Mouse (Mus musculus) cerebellum, adult 8-10 months (tissue): ENCODE results near the gene Ncoa7.
A peak's percentile ranks its signal among the peaks of the same experiment; 100 is the strongest.

ENCODE experiments used
- DNase-seq: peaks from one replicate; pipeline ENCODE4 v3.0.0; 2022

Gene Ncoa7

GRCm38 (mm10) chr10:30802681-30803586, at the start of gene Ncoa7:
TSS of gene Ncoa7 (minus strand) at chr10:30803326.
- peak; percentile 88 for DNase-seq

GRCm38 (mm10) chr10:30845101-30845825, 42.1 kb upstream of the Ncoa7 start:
- no peak for DNase-seq

- no peak for DNase-seq
Measured at GRCm38 (mm10) chr10:30844191-30845010, 41.3 kb upstream of the Ncoa7 start.

- DNase-seq: peak; percentile 12
Measured at GRCm38 (mm10) chr10:30843438-30844190, 40.5 kb upstream of the Ncoa7 start.

GRCm38 (mm10) chr10:30842643-30843437, 39.7 kb upstream of the Ncoa7 start, which contains the start of gene Hey2:
TSS of gene Hey2 (minus strand) at chr10:30842801.
- DNase-seq: peak; percentile 99

GRCm38 (mm10) chr10:30842228-30842627, 39.1 kb upstream of the Ncoa7 start:
- no peak for DNase-seq

GRCm38 (mm10) chr10:30840824-30841223, 37.7 kb upstream of the Ncoa7 start:
- no peak for DNase-seq

GRCm38 (mm10) chr10:30838188-30838587, 35.1 kb upstream of the Ncoa7 start:
- no peak for DNase-seq

GRCm38 (mm10) chr10:30825049-30825448, 21.9 kb upstream of the Ncoa7 start:
- DNase-seq: peak; percentile 23

GRCm38 (mm10) chr10:30810967-30811293, 7.8 kb upstream of the Ncoa7 start:
- DNase-seq: peak; percentile 91

- peak; percentile 43 for DNase-seq
Measured at GRCm38 (mm10) chr10:30810247-30810966, 7.3 kb upstream of the Ncoa7 start.

GRCm38 (mm10) chr10:30803587-30804253, 594 bp upstream of the Ncoa7 start:
- peak; percentile 35 for DNase-seq

GRCm38 (mm10) chr10:30802033-30802432, 1.1 kb downstream of the Ncoa7 start:
- peak; percentile 48 for DNase-seq

- DNase-seq: no peak
Measured at GRCm38 (mm10) chr10:30799713-30800450, 3.2 kb downstream of the Ncoa7 start.

- no peak for DNase-seq
Measured at GRCm38 (mm10) chr10:30796469-30797261, 6.5 kb downstream of the Ncoa7 start.

- DNase-seq: no peak
Measured at GRCm38 (mm10) chr10:30791016-30791415, 12.1 kb downstream of the Ncoa7 start.

- no peak for DNase-seq
Measured at GRCm38 (mm10) chr10:30789521-30789920, 13.6 kb downstream of the Ncoa7 start.

GRCm38 (mm10) chr10:30788340-30788721, 14.8 kb downstream of the Ncoa7 start:
- no peak for DNase-seq
